Mouse (Mus musculus) hindbrain, embryonic 14.5 days (tissue): ENCODE data around the gene Bcl11a. TPM values are rescaled to one million over a fixed set of nuclear protein-coding genes. Genes with fewer than 3 reads are reported as not detected.

Source experiments
- ATAC-seq: fragments of 200-750 bp; cut with Nextera tagmentation; 2 replicates; pipeline ENCODE4 v1.8.0; 2017; ENCODE audit warnings: moderate number of reproducible peaks, mild to moderate bottlenecking, moderate TSS enrichment, moderate library complexity; ENCODE audit not compliant: low FRiP score
- DNase-seq: peaks from one replicate; pipeline ENCODE4 v3.0.0-alpha.2; 2015; ENCODE audit warnings: low spot score
- H3K27ac ChIP-seq: fragments of 300-500 bp; sonication (generic); 2 replicates; pipeline ENCODE4 v1.5.1; 2014; ENCODE audit warnings: mild to moderate bottlenecking, moderate library complexity
- H3K27me3 ChIP-seq: fragments of 300-500 bp; sonication (generic); 2 replicates; pipeline ENCODE4 v1.6.1; 2014; ENCODE audit warnings: mild to moderate bottlenecking, low read length, mixed read lengths; ENCODE audit not compliant: control insufficient read depth, insufficient read depth
- H3K36me3 ChIP-seq: fragments of 300-500 bp; sonication (generic); replicated peaks from 2 replicates; pipeline ENCODE4 v1.6.1; 2014; ENCODE audit not compliant: control insufficient read depth, insufficient read depth
- H3K4me1 ChIP-seq: fragments of 300-500 bp; sonication (generic); replicated peaks from 2 replicates; pipeline ENCODE4 v1.6.1; 2014; ENCODE audit warnings: antibody characterized with exemption, low read length, mixed read lengths; ENCODE audit not compliant: control insufficient read depth, insufficient read depth
- H3K4me2 ChIP-seq: fragments of 300-500 bp; sonication (generic); replicated peaks from 2 replicates; pipeline ENCODE4 v1.6.1; 2014; ENCODE audit warnings: mild to moderate bottlenecking, moderate library complexity
- H3K4me3 ChIP-seq: fragments of 300-500 bp; sonication (generic); replicated peaks from 2 replicates; pipeline ENCODE4 v1.5.1; 2014; ENCODE audit warnings: mild to moderate bottlenecking, low read length
- H3K9ac ChIP-seq: fragments of 300-500 bp; sonication (generic); 2 replicates; pipeline ENCODE4 v1.6.1; 2014
- H3K9me3 ChIP-seq: fragments of 300-500 bp; sonication (generic); 2 replicates; pipeline ENCODE4 v1.6.1; 2016; ENCODE audit warnings: low read length; ENCODE audit not compliant: control insufficient read depth
- WGBS: fragments of 180-500 bp; shearing (Covaris S2); extraction: QIAGEN DNeasy Blood & Tissue Kit; methylation state at CpG from one replicate; pipeline ENCODE4 v1.1.7; 2014; 5-methylcytosine and 5-hydroxymethylcytosine counted together
- polyA plus RNA-seq: library from polyadenylated mRNA; unstranded; fragments of >200 nt; fragmentation: Nextera tagmentation; extraction: Ambion mirVana; gene quantifications from 2 replicates; pipeline ENCODE4 v1.2.1, GENCODE M21; 2014

The Bcl11a gene
- polyA plus RNA-seq, 1 experiment from 2014 or later, result 117 TPM

GRCm38 (mm10) chr11:24095656-24096353 lies 17.9 kb downstream of the Bcl11a start:
- DNase-seq (no peak), ATAC-seq (no peak)
- H3K9ac ChIP-seq, result peak overlapping the region; percentile 49; the same call in 1 of the 2 replicates
- H3K4me3 ChIP-seq, result no peak overlapping the region
- peak overlapping the region; percentile 78 for H3K27ac ChIP-seq
- no peaks in the 10 kb centered on the region for H3K9me3 ChIP-seq
- peak overlapping the region; percentile 48 for H3K4me2 ChIP-seq
- no peaks in the 10 kb centered on the region for H3K27me3 ChIP-seq
- H3K36me3 ChIP-seq, result no peaks in the 10 kb centered on the region; the same call in 1 of the 2 replicates
- H3K4me1 ChIP-seq, result peaks cover 86% of the 10 kb centered on the region
- 49% methylated on average over 7 of the region's 7 CpGs for WGBS

GRCm38 (mm10) chr11:24096483-24096882 lies 18.6 kb downstream of the Bcl11a start:
- Histone ChIP-seq H3K4me1 (peaks cover 86% of the 10 kb centered on the region), H3K9me3 (no peaks in the 10 kb centered on the region)

GRCm38 (mm10) chr11:24097026-24097425 lies 19.2 kb downstream of the Bcl11a start:
- H3K27ac ChIP-seq, result peak overlapping the region; percentile 64
- no peaks in the 10 kb centered on the region; the same call in 1 of the 2 replicates for H3K36me3 ChIP-seq
- H3K4me1 ChIP-seq, result peaks cover 88% of the 10 kb centered on the region
- H3K9ac ChIP-seq, result peak overlapping the region; percentile 16; the same call in 1 of the 2 replicates
- 17% methylated on average over 6 of the region's 6 CpGs for WGBS
- H3K4me2 ChIP-seq, result peak overlapping the region; percentile 48
- H3K4me3 ChIP-seq, result no peak overlapping the region
- no peaks in the 10 kb centered on the region for H3K9me3 ChIP-seq
- DNase-seq (no peak), ATAC-seq (no peak)
- H3K27me3 ChIP-seq, result no peaks in the 10 kb centered on the region

More at GRCm38 (mm10) chr11:24096483-24096882, 18.6 kb downstream of the Bcl11a start:
- H3K27me3 ChIP-seq, result no peaks in the 10 kb centered on the region
- H3K36me3 ChIP-seq, result no peaks in the 10 kb centered on the region; the same call in 1 of the 2 replicates
- no peak for ATAC-seq
- peak overlapping the region; percentile 64 for H3K27ac ChIP-seq
- DNase-seq, result no peak
- no peak overlapping the region for H3K4me3 ChIP-seq
- H3K9ac ChIP-seq, result peak overlapping the region; percentile 16; the same call in 1 of the 2 replicates
- peak overlapping the region; percentile 48 for H3K4me2 ChIP-seq
- 42% methylated on average over 6 of the region's 6 CpGs for WGBS

- 0 out of 2 replicates have a peak overlapping the region, but pooled peaks have one; percentile 12 for H3K9ac ChIP-seq
- H3K4me1 ChIP-seq, result peaks cover 86% of the 10 kb centered on the region
- no peak overlapping the region for H3K4me3 ChIP-seq
- H3K27ac ChIP-seq, result peak overlapping the region; percentile 64; the same call in 1 of the 2 replicates
- WGBS, result 65% methylated on average over 5 of the region's 5 CpGs
- no peak for ATAC-seq
- DNase-seq, result no peak
- no peaks in the 10 kb centered on the region; the same call in 1 of the 2 replicates for H3K36me3 ChIP-seq
- peak overlapping the region; percentile 48 for H3K4me2 ChIP-seq
- H3K9me3 ChIP-seq, result no peaks in the 10 kb centered on the region
- H3K27me3 ChIP-seq, result no peaks in the 10 kb centered on the region
Observed at GRCm38 (mm10) chr11:24098069-24098468, 20.2 kb downstream of the Bcl11a start.

- no peaks in the 10 kb centered on the region for H3K9me3 ChIP-seq
- peak overlapping the region; percentile 41 for H3K4me2 ChIP-seq
- 23% methylated on average over 3 of the region's 3 CpGs for WGBS
- no peak for DNase-seq
- no peaks in the 10 kb centered on the region; the same call in 1 of the 2 replicates for H3K36me3 ChIP-seq
- ATAC-seq, result no peak
- H3K4me1 ChIP-seq, result peaks cover 91% of the 10 kb centered on the region
- H3K27me3 ChIP-seq, result no peaks in the 10 kb centered on the region
- no peak overlapping the region for H3K27ac ChIP-seq
- no peak overlapping the region for H3K9ac ChIP-seq
- H3K4me3 ChIP-seq, result no peak overlapping the region
Observed at GRCm38 (mm10) chr11:24098662-24099061, 20.8 kb downstream of the Bcl11a start.

- peaks cover under 1% of the 10 kb centered on the region; the same call in 1 of the 2 replicates for H3K36me3 ChIP-seq
- no peak overlapping the region for H3K4me3 ChIP-seq
- no peak for ATAC-seq
- H3K9me3 ChIP-seq, result no peaks in the 10 kb centered on the region
- DNase-seq, result no peak
- peak overlapping the region; percentile 41 for H3K4me2 ChIP-seq
- no peaks in the 10 kb centered on the region for H3K27me3 ChIP-seq
- 80% methylated on average over 10 of the region's 10 CpGs for WGBS
- peaks cover 89% of the 10 kb centered on the region for H3K4me1 ChIP-seq
- H3K27ac ChIP-seq, result no peak overlapping the region
- no peak overlapping the region for H3K9ac ChIP-seq
Observed at GRCm38 (mm10) chr11:24099215-24099614, 21.4 kb downstream of the Bcl11a start.

- Histone ChIP-seq H3K9me3 (no peaks in the 10 kb centered on the region), H3K4me3 (no peak overlapping the region), H3K27ac (peak overlapping the region; percentile 60), H3K36me3 (peaks cover 3% of the 10 kb centered on the region; the same call in 1 of the 2 replicates), H3K4me2 (peak overlapping the region; percentile 41), H3K4me1 (peaks cover 88% of the 10 kb centered on the region), H3K27me3 (no peaks in the 10 kb centered on the region), H3K9ac (no peak overlapping the region)
- ATAC-seq (peak; percentile 68), DNase-seq (no peak)
- whole genome bisulfite sequencing, result 11% methylated on average over 7 of the region's 7 CpGs
Observed at GRCm38 (mm10) chr11:24099886-24100293, 22.0 kb downstream of the Bcl11a start.

- Histone ChIP-seq H3K27me3 (no peaks in the 10 kb centered on the region), H3K4me1 (peaks cover 82% of the 10 kb centered on the region), H3K27ac (peak overlapping the region; percentile 58; the same call in 1 of the 2 replicates), H3K9me3 (no peaks in the 10 kb centered on the region), H3K4me2 (peak overlapping the region; percentile 27), H3K36me3 (peaks cover 3% of the 10 kb centered on the region; the same call in 1 of the 2 replicates), H3K4me3 (no peak overlapping the region), H3K9ac (no peak overlapping the region)
- DNase-seq (no peak), ATAC-seq (no peak; the same call in 1 of the 2 replicates)
- WGBS, result 49% methylated on average over 4 of the region's 4 CpGs
Observed at GRCm38 (mm10) chr11:24100449-24101070, 22.7 kb downstream of the Bcl11a start.

GRCm38 (mm10) chr11:24101625-24102024 lies 23.8 kb downstream of the Bcl11a start:
- H3K4me1 ChIP-seq, result peaks cover 72% of the 10 kb centered on the region
- 80% methylated on average over 3 of the region's 3 CpGs for WGBS

More at GRCm38 (mm10) chr11:24101625-24102024, 23.8 kb downstream of the Bcl11a start:
- Histone ChIP-seq H3K27ac (peak overlapping the region; percentile 7; the same call in 1 of the 2 replicates), H3K4me2 (no peak overlapping the region), H3K36me3 (peaks cover 3% of the 10 kb centered on the region; the same call in 1 of the 2 replicates), H3K27me3 (no peaks in the 10 kb centered on the region), H3K4me3 (no peak overlapping the region), H3K9me3 (no peaks in the 10 kb centered on the region), H3K9ac (no peak overlapping the region)
- DNase-seq (no peak), ATAC-seq (no peak)
